Mouse (Mus musculus): ENCODE data around the gene Slc37a1. TPM values are rescaled to one million over a fixed set of nuclear protein-coding genes. Genes with fewer than 3 reads are reported as not detected.

The Slc37a1 gene
- polyA plus RNA-seq, 1 experiment from 2014 or later: 3.3 TPM

DNA sequence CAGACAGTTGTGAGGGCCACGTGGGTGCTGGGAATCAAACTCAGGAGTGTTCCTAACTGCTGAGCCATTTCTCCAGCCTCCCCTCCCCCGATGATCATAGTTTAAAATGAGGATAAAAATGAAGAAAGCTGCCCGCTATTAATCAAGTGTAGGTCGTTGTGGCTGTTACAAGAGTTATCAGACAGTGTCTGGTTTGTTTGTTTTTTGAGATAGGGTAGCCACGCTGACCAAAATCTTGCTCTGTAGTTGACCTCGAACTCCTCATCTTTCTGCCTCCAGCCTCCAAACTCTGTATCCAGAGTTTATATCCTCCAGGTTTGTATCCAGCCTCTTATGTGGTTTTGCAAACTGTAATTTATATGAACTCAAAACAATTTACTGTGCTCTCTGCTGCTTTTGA lies 6.3 kb upstream of the Slc37a1 start:
- peaks cover 12% of the 10 kb centered on the region for H3K4me1 ChIP-seq (ENCODE audit: control insufficient read depth, insufficient read depth, low read length)
- no peak overlapping the region for H3K4me2 ChIP-seq (replicated peaks; ENCODE audit: low read depth, low read length)
- no peaks in the 10 kb centered on the region for H3K36me3 ChIP-seq (ENCODE audit: control insufficient read depth, insufficient read depth, low read length)
- H3K9me3 ChIP-seq (ENCODE audit: control insufficient read depth, low read length): no peaks in the 10 kb centered on the region
- no peak overlapping the region for H3K27ac ChIP-seq (ENCODE audit: low read depth, low read length)
- ATAC-seq (ENCODE audit: low FRiP score, low TSS enrichment): no peak
- WGBS: 60% methylated on average over 6 of the region's 6 CpGs
- H3K9ac ChIP-seq (ENCODE audit: low read depth, low read length): no peak overlapping the region
- H3K27me3 ChIP-seq (ENCODE audit: control insufficient read depth, insufficient read depth, low read length): no peaks in the 10 kb centered on the region; the same call in 1 of the 2 replicates
- H3K4me3 ChIP-seq (ENCODE audit: low read length): no peak overlapping the region

DNA sequence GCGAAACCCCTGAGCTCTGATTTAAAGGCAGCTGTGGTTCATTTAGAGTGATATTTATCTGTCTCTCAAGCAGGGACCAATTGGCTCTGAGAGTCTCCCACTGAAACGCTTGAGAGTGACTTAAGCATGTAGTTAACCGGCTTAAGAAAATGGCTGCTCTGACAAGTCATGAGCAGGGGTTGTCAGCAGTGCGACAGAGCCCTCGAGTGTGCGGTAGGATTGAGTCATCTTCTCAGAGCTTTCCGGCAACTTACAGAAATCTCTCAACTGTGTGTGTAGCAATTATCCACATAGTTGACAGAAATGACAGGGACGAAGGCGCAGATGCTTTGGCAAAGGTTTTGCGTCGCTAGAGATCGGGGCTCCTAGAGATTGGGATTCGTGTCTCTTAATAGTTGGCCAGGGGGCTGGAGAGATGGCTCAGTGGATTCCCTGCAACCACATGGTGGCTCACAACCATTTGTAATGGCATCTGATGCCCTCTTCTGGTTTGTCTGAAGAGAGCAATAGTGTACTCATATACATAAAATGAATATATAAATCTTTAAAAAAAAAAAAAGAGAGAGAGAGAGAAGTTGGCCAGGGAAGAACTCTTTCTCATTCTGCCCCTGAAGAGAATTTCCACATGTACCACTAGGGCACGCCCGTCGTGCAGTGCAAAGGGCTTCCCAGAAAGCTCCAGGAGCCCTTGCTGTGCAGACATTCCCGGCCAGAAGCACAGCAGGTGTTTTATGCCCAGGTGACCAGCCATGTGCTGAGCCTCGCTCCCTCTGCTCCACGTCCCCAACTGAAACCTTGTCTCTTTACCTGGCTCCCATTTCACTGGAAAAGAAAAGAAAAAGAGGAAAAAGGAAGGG lies 4.5 kb upstream of the Slc37a1 start:
- Histone ChIP-seq H3K27ac (ENCODE audit: low read depth, low read length) (no peak overlapping the region), H3K9ac (ENCODE audit: low read depth, low read length) (no peak overlapping the region), H3K36me3 (ENCODE audit: control insufficient read depth, insufficient read depth, low read length) (no peaks in the 10 kb centered on the region), H3K4me1 (ENCODE audit: control insufficient read depth, insufficient read depth, low read length) (peaks cover 7% of the 10 kb centered on the region; the same call in 1 of the 2 replicates), H3K9me3 (ENCODE audit: control insufficient read depth, low read length) (no peaks in the 10 kb centered on the region), H3K4me2 (replicated peaks; ENCODE audit: low read depth, low read length) (no peak overlapping the region), H3K27me3 (ENCODE audit: control insufficient read depth, insufficient read depth, low read length) (no peaks in the 10 kb centered on the region; the same call in 1 of the 2 replicates), H3K4me3 (ENCODE audit: low read length) (no peak overlapping the region)
- WGBS: 52% methylated on average over 19 of the region's 19 CpGs
- ATAC-seq (ENCODE audit: low FRiP score, low TSS enrichment): no peak

DNA sequence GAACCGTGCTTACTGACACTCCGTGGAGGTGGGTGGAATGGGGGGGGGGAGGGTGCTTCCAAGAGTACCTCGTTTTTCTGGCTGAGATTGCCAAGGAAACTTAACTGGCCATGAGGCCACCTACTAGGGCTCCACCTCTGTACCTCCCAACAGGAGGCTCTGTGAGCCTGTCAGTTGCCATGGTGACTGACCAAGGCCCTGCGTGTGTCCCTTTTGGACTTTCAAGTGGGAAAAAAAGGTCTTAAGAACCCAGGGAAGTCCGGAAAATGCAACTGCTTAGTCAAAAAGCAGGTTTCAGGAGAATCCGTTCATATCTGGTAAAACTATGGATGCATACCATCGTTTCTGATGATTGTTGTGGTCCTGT lies 3.9 kb upstream of the Slc37a1 start:
- Histone ChIP-seq H3K9ac (ENCODE audit: low read depth, low read length) (no peak overlapping the region), H3K4me2 (replicated peaks; ENCODE audit: low read depth, low read length) (no peak overlapping the region), H3K27ac (ENCODE audit: low read depth, low read length) (no peak overlapping the region), H3K4me3 (ENCODE audit: low read length) (no peak overlapping the region), H3K9me3 (ENCODE audit: control insufficient read depth, low read length) (no peaks in the 10 kb centered on the region), H3K36me3 (ENCODE audit: control insufficient read depth, insufficient read depth, low read length) (no peaks in the 10 kb centered on the region), H3K4me1 (ENCODE audit: control insufficient read depth, insufficient read depth, low read length) (0 out of 2 replicates have a peak, but pooled peaks cover 1% of the 10 kb centered on the region), H3K27me3 (ENCODE audit: control insufficient read depth, insufficient read depth, low read length) (no peaks in the 10 kb centered on the region; the same call in 1 of the 2 replicates)
- ATAC-seq (ENCODE audit: low FRiP score, low TSS enrichment): no peak
- WGBS: 33% methylated on average over 7 of the region's 7 CpGs

DNA sequence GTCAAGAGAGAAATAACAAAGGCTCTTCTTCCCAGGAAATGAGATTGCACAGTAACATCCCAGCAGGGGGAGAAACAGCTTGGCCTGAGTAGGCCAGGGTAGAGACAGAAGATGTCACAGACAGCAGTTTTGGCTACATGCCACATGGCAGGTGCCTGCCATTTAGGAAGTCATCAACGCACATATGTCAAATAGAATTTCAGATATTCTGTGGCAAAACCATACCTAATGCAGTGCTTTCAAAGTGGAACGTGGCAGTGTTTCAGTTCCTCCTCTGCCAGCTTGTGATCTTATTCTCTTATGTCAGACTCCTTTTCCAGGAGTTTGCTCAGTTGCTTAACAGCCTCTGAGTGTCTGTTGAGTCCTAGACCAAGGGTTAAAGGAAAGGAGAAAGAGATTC lies 725 bp upstream of the Slc37a1 start:
- H3K36me3 ChIP-seq (ENCODE audit: control insufficient read depth, insufficient read depth, low read length): no peaks in the 10 kb centered on the region
- no peak for ATAC-seq (ENCODE audit: low FRiP score, low TSS enrichment)

DNA sequence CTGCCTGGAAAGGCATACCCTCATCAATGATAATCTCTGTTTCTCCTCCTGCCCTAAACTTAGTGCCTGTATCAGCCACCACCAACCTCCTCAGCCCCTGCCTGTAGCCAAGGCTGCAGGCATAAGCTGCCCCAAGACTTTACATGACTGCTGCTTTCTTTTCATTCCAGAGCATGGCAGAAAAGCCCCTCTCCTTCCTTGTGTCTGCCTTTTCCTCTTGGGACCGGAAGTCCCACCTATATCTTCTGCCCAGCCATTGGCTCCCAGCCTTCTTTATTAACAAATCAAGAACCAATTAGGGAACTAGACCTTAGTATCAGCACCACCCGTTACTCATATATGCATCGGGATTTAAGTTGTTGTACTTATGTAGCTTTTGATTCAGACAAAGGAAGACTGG lies 624 bp downstream of the Slc37a1 start:
- Histone ChIP-seq H3K4me2 (replicated peaks; ENCODE audit: low read depth, low read length) (no peak overlapping the region), H3K27me3 (ENCODE audit: control insufficient read depth, insufficient read depth, low read length) (no peaks in the 10 kb centered on the region; the same call in 1 of the 2 replicates), H3K9ac (ENCODE audit: low read depth, low read length) (no peak overlapping the region), H3K36me3 (ENCODE audit: control insufficient read depth, insufficient read depth, low read length) (no peaks in the 10 kb centered on the region), H3K4me3 (ENCODE audit: low read length) (no peak overlapping the region), H3K9me3 (ENCODE audit: control insufficient read depth, low read length) (no peaks in the 10 kb centered on the region), H3K4me1 (ENCODE audit: control insufficient read depth, insufficient read depth, low read length) (no peaks in the 10 kb centered on the region), H3K27ac (ENCODE audit: low read depth, low read length) (no peak overlapping the region)
- 97% methylated on average over 3 of the region's 3 CpGs for WGBS
- no peak for ATAC-seq (ENCODE audit: low FRiP score, low TSS enrichment)

More for the DNA sequence above, 725 bp upstream of the Slc37a1 start:
- Histone ChIP-seq H3K27ac (ENCODE audit: low read depth, low read length) (no peak overlapping the region), H3K4me2 (replicated peaks; ENCODE audit: low read depth, low read length) (no peak overlapping the region), H3K9ac (ENCODE audit: low read depth, low read length) (no peak overlapping the region), H3K9me3 (ENCODE audit: control insufficient read depth, low read length) (no peaks in the 10 kb centered on the region), H3K27me3 (ENCODE audit: control insufficient read depth, insufficient read depth, low read length) (no peaks in the 10 kb centered on the region; the same call in 1 of the 2 replicates), H3K4me3 (ENCODE audit: low read length) (no peak overlapping the region), H3K4me1 (ENCODE audit: control insufficient read depth, insufficient read depth, low read length) (no peaks in the 10 kb centered on the region)
- WGBS: 83% methylated on average over 2 of the region's 2 CpGs

DNA sequence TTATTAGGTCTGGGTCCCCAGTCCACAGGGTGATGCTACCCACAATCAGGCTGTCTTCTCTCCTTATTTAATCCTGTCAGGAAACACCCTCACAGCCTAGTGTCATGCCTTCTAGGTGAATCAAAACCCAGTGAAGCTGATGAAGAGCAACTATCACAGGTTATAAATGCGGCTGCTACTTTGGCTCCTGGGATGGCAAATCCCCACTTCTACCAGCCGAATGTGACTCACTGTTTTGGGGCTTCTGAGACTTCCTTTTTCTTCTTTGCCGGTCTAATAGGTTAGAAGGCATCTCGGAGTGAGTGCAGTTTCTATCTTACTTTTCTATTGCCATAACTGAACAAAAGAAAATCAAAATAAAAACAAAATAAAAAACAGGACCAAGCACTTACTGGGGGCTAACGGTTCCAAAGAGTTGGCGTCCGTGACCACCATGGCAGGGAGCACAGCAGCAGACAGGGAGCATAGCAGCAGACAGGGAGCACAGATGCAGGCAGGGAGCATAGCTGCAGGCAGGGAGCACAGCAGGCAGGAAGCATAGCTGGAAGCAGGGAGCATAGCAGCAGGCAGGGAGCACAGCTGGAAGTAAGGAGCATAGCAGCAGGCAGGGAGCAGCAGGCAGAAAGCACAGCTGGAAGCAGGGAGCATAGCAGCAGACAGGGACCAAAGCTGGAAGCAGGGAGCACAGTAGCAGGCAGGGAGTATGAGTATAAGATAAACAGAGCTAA lies 2.6 kb downstream of the Slc37a1 start:
- H3K4me3 ChIP-seq (ENCODE audit: low read length): no peak overlapping the region
- no peak overlapping the region for H3K27ac ChIP-seq (ENCODE audit: low read depth, low read length)
- no peaks in the 10 kb centered on the region for H3K9me3 ChIP-seq (ENCODE audit: control insufficient read depth, low read length)
- no peak overlapping the region for H3K4me2 ChIP-seq (replicated peaks; ENCODE audit: low read depth, low read length)
- H3K9ac ChIP-seq (ENCODE audit: low read depth, low read length): no peak overlapping the region
- no peaks in the 10 kb centered on the region for H3K4me1 ChIP-seq (ENCODE audit: control insufficient read depth, insufficient read depth, low read length)
- H3K36me3 ChIP-seq (ENCODE audit: control insufficient read depth, insufficient read depth, low read length): no peaks in the 10 kb centered on the region
- no peaks in the 10 kb centered on the region for H3K27me3 ChIP-seq (ENCODE audit: control insufficient read depth, insufficient read depth, low read length)
- no peak for ATAC-seq (ENCODE audit: low FRiP score, low TSS enrichment)
- WGBS: 78% methylated on average over 7 of the region's 7 CpGs

DNA sequence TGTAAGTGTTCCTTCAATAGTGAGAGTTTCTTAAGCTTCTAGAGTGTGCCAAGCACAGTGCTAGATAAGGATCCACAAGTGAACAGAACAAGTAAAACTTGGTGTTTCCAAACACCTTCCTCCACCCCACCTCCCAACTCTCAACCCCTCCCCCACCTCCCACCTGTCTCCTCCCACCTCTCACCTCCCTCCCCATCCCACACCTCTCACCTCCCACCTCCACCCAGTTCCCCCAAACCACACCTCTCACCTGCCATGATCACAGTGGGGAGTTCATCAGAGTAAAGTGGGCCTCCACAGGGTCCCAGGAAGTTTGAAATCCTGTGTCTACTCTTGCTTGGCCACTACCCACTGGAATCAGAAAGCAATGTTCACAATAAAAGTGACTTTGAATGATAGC lies 3.7 kb downstream of the Slc37a1 start:
- Histone ChIP-seq H3K27me3 (ENCODE audit: control insufficient read depth, insufficient read depth, low read length) (peaks cover 1% of the 10 kb centered on the region), H3K27ac (ENCODE audit: low read depth, low read length) (no peak overlapping the region), H3K4me3 (ENCODE audit: low read length) (no peak overlapping the region), H3K9ac (ENCODE audit: low read depth, low read length) (no peak overlapping the region), H3K36me3 (ENCODE audit: control insufficient read depth, insufficient read depth, low read length) (no peaks in the 10 kb centered on the region), H3K9me3 (ENCODE audit: control insufficient read depth, low read length) (no peaks in the 10 kb centered on the region), H3K4me1 (ENCODE audit: control insufficient read depth, insufficient read depth, low read length) (no peaks in the 10 kb centered on the region), H3K4me2 (replicated peaks; ENCODE audit: low read depth, low read length) (no peak overlapping the region)
- ATAC-seq (ENCODE audit: low FRiP score, low TSS enrichment): no peak

DNA sequence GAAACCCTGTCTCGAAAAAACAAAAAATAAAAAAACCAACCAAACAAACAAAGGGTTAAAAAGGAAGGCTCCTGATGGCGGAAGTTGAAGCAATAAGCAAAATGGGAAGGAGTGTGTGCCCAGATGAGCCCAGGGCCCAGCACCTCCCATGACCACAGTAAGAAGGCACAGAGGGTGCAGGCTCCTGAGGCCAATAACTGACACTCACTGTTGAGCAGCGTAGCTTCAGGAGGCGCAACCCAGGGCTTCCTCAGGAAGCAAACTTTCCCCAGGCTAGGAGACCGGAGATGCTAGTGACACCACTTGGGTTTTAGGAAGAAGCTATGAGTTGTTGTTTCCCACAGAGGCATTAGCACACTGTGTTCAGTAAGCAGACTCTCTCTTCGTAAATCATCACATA lies 4.3 kb downstream of the Slc37a1 start:
- Histone ChIP-seq H3K27me3 (ENCODE audit: control insufficient read depth, insufficient read depth, low read length) (peaks cover 7% of the 10 kb centered on the region), H3K36me3 (ENCODE audit: control insufficient read depth, insufficient read depth, low read length) (no peaks in the 10 kb centered on the region), H3K9ac (ENCODE audit: low read depth, low read length) (no peak overlapping the region), H3K9me3 (ENCODE audit: control insufficient read depth, low read length) (no peaks in the 10 kb centered on the region), H3K4me3 (ENCODE audit: low read length) (no peak overlapping the region), H3K4me2 (replicated peaks; ENCODE audit: low read depth, low read length) (no peak overlapping the region), H3K4me1 (ENCODE audit: control insufficient read depth, insufficient read depth, low read length) (peaks cover 2% of the 10 kb centered on the region; the same call in 1 of the 2 replicates), H3K27ac (ENCODE audit: low read depth, low read length) (no peak overlapping the region)
- no peak for ATAC-seq (ENCODE audit: low FRiP score, low TSS enrichment)
- WGBS: 62% methylated on average over 6 of the region's 6 CpGs

All from kidney, embryonic 14.5 days (tissue).